Mouse (Mus musculus) thymus, postnatal 36 days (tissue): ENCODE measurements around the gene Cog5.

Experiments used
- DNase-seq, 2 experiments: peaks; one replicate each; pipeline ENCODE4 v3.0.0; 2022; ENCODE audit warnings: mixed read lengths in 2 of 2

Gene Cog5

DNA sequence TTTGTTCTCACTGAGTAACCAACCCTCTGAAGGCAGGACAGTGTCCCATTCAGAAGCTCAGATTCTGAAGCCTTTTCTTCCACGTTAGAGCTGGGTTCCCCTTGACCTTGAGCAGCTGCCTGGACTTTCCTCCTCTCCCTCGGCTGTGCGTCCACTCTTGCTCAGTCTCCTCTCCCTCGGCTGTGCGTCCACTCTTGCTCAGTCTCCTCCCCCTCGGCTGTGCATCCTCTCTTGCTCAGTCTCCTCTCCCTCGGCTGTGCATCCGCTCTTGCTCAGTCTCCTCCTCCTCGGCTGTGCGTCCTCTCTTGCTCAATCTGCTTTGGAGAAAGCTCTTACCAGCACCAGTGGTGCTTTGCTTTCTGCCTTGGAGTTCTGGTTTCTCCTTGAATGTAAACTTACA is 171.2 kb downstream of the Cog5 start:
- DNase-seq = peak; percentile 1 to 5

- no peak for DNase-seq
Observed at GRCm38 (mm10) chr12:31826476-31826875, 171.8 kb downstream of the Cog5 start.

- no peak for DNase-seq
Observed at GRCm38 (mm10) chr12:31835480-31835879, 180.8 kb downstream of the Cog5 start.

DNA sequence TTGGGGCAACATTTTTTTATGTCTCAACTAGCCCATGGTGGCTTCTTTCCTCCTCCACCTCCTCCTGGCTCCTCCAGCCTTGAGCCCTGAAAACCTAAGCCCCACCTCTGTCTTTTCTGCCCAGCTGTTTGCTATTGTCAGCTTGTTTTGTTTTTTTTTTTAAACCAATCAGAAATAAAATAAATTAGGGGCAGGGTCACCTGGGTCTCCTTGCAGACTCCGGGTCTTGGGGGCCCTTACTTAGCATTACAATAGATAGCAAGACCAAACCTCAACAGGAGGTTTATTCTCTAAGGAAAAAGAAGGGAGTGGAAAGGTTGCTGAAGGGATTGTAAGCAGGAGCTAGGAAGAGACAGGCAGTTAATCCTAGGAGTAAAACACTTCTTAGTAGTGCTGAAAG is 181.5 kb downstream of the Cog5 start:
- DNase-seq = no peak

- DNase-seq = no peak
Observed at GRCm38 (mm10) chr12:31838521-31838920, 183.9 kb downstream of the Cog5 start.

DNA sequence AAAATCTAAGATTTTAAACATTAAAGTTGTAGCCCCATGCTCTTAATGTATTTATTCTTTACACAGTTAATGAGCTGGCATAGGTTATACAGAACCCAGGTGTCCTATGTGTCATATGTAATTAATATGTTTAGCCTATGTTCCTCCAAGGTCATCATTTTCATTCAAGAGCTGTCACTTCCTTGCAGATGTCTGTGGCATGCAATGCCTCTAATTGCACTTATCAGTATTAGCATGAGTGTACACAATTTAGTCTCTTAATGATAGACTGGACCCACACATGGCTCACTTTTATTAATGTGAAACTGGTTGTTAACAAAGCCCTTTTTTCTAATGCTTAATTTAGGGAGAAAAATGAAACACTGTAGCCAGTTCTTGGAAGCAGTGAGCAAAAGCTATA is 184.6 kb downstream of the Cog5 start:
- no peak for DNase-seq

DNA sequence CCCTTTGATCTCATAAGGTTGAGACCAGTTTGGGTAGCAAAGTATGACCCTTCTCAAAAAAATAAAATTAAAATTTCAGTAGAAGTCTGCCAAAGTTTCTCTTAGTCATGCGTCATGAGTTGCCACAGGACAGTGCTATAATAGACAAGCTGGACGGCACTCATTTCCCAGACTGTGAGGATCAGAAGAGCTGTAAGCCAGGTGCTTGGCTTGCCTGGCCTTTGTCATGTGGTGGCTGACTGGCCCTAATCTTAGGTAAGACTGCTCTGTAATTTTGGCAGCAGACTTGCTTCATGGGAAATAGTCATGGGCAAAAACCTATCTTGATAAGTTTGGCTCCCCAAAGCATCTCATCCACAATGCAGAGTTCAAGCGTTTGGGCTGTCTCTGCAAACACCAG is 191.4 kb downstream of the Cog5 start:
- no peak for DNase-seq

DNA sequence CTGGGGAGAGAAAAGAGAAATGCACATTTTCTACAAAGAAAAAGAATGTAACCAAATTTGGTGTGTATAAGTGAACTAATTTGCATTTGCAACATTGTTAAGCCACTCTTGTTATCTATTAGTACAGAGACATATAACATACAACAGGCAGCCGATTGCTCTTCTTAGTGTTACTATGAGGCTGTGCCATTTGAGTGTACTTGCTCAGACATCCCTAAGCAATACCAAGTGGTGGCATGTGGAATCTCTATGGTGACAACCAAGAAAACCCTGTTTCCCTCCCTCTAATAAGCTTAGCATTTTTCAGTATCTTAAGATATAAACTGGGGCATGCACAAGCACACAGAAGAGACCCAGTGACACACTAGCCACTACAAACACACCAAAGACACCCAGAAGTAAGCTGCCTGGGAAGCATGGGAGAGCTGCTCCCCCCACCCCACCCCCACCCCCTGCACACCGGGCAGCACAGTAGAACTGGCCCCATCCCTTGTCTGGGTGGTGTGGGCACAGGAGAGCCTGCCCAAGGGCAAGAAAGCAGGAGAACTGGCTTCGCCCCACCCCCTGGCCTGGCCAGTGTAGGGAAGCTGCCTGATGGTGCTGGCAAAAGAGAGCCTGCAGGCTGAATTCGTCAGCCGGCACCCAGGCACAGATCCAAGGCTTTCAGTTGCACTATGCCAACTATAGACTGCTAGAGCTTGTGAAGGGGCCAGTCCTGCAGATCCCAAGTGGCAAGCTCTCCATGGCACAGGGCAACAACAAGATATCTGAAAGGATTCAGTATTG is 194.2 kb downstream of the Cog5 start:
- DNase-seq = no peak

DNA sequence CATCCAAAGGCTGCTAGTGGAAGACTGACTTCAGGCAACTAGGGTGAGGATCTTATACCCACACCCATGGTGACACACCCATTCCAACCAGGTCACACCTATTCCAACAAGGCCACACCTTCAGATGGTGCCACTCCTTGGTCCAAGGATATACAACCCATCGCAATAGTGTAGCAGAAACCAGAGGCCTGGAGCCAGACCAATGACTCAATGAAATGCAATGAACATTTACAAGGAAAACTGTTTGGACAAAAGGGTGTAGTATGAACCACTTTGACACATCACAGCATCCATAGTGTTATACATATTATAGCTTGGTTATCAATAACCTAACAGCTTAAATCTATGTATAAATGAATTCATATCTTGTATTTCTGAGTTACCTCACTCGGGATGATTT is 194.9 kb downstream of the Cog5 start:
- DNase-seq = no peak

DNA sequence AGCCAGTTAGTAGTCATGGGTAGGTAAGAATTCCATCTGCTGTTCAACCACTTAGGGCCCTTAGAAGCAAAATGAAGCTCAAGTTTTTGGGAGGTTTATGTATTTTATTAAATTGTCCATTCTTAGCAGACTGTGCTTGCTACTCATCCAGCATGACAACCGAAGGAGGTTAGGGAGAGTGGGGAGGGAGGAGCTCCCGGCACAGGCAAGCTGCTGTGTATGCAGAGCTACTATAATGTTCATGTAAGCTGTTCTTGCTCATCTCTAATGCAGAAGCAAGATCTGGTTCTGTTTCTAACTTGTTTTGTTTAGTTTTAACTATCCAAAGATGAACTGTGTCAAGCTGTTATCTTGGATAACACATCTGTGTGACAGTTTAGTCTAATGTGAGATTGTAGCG is 199.4 kb downstream of the Cog5 start:
- DNase-seq = no peak

GRCm38 (mm10) chr12:31854817-31855216 is 200.1 kb downstream of the Cog5 start:
- DNase-seq = no peak

- DNase-seq = no peak
Observed at GRCm38 (mm10) chr12:31857784-31858183, 203.1 kb downstream of the Cog5 start.

GRCm38 (mm10) chr12:31862668-31863538 is 208.2 kb downstream of the Cog5 start:
- no peak for DNase-seq

GRCm38 (mm10) chr12:31876775-31877174 is 222.1 kb downstream of the Cog5 start:
- no peak for DNase-seq

DNA sequence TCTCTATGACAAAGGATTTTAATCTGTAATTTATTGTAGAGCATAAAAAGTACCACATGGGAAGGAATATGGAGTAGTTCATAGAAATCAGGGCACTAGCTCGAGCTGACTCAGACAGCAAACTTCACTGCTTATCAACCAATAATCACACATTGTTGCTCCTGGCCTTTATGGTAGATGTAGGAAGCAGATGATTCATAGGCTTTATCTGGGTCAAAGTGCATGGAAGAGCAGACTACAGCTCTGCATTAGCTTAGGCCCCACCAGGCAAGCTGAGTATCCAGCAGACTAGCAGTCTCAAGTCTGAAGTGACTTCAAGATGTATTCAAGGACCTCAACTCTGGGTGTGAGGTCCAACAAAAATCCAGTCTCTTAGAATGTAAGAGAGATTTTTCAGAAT is 228.1 kb downstream of the Cog5 start:
- DNase-seq = no peak

- DNase-seq = no peak
Observed at GRCm38 (mm10) chr12:31884365-31884764, 229.7 kb downstream of the Cog5 start.

GRCm38 (mm10) chr12:31885084-31885483 is 230.4 kb downstream of the Cog5 start:
- no peak for DNase-seq

GRCm38 (mm10) chr12:31885844-31886606 is 231.4 kb downstream of the Cog5 start:
- no peak for DNase-seq

GRCm38 (mm10) chr12:31890685-31891084 is 236.0 kb downstream of the Cog5 start:
- DNase-seq = no peak

GRCm38 (mm10) chr12:31892079-31892478 is 237.4 kb downstream of the Cog5 start:
- no peak for DNase-seq

DNA sequence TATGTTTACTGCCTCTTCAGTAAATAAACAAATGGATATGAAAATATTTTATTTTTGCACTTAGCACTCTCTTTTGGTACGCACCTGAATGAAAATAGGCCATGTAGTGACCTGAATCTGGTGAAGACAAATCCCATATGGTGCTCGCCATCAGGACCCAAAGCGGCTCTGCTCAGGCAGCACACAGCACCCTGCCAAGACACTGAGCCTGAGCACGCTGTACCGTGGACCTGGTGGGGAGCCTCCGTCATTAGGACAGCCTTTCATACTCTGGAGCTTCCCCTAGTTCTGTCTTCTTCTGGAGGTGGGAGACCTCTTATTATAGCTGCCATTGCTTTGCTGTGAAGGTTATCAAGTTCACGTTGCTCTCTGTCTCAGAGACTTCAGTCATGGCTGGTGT is 238.1 kb downstream of the Cog5 start:
- no peak for DNase-seq

DNA sequence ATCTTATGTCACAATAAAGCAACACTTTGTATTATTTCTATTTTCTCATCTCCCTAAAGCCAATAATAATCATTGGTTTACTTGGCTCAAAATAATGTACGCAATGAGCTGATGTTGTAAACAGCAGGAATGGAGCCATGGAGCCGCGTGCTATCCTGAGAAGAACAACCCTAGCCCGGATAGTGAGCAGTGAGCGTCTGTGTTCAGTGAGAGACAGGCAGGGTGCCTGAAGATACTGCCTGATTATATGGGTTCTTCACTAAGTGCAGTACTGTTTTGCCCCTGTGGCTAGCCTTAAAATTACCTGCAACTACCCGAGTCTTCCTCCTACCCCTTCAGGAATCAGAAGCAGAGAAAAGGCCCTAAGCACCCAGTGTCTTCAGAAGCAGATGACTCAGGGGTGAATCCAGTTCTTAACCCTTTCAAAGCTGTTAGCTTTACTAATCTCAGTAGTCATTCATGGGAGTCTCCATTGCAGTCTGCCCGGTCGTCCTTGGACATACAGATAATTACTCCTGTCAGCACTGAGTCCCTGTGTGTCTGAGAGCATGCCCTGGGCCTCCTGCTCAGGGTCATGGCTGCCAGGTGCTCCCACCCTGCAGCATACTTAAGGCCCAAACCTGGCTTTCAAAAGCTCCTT is 240.5 kb downstream of the Cog5 start:
- no peak for DNase-seq

DNA sequence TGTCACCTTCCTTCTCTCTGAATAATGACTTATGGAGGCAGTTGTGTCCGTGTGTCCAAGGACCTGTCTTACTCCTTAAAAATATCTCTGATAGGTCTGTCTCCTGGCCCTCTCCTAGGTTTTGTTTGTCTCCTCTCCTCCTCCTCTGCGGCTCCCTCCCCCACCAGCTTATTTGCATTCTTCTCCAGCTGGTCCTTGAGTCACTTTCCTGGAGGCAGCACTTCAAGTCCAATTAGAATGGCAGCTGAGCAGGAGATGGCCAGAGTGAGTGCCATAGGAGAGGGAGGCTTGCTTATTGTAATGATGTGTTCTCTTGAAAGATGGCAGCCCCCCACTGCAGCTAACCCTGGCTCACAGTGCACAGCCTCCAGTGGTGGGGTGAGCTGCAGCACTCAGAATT is 241.2 kb downstream of the Cog5 start:
- DNase-seq = no peak
